Mouse (Mus musculus) heart, postnatal 14 days (tissue): ENCODE data around the gene Iapp. TPM values are rescaled to one million over a fixed set of nuclear protein-coding genes. Genes with fewer than 3 reads are reported as not detected.

Experiments
- total RNA-seq, 2 experiments: library from RNA; stranded (reverse); gene quantifications; 2 replicates each; pipeline ENCODE4 v1.2.3; 2021

Gene Iapp
- total RNA-seq, 2 experiments from 2014 or later, result not detected

Other genes starting within 250 kb of the Iapp start
- under 1 TPM in 1 of 2 experiments, not detected in 1; 0.73 TPM for gene Slco1a6, start 89.9 kb upstream of the Iapp start, total RNA-seq
- gene Slco1a5, start 24.6 kb downstream of the Iapp start, total RNA-seq, result not detected
- gene Pyroxd1, start 47.2 kb downstream of the Iapp start, total RNA-seq, result 1 to 10 TPM; 7.7 to 8.9 TPM
- 1 to 10 TPM; 7.6 to 8.9 TPM for gene Recql, start 88.7 kb downstream of the Iapp start, total RNA-seq
- gene Golt1b, start 88.8 kb downstream of the Iapp start, total RNA-seq, result 10 to 100 TPM; 16.7 to 18.7 TPM
- not detected for gene Spx, start 115.0 kb downstream of the Iapp start, total RNA-seq
- gene Gys2, start 174.7 kb downstream of the Iapp start, total RNA-seq, result under 1 TPM in 1 of 2 experiments, not detected in 1; 0.17 TPM
- 1,000 to 10,000 TPM; 1,994 to 2,026 TPM for gene Ldhb, start 209.5 kb downstream of the Iapp start, total RNA-seq